Mouse (Mus musculus) forelimb bud, embryonic 11.5 days (tissue): ENCODE data around the gene Dnajb11.
A peak's percentile ranks its signal among the peaks of the same experiment; 100 is the strongest.

Experiments used
- DNase-seq: peaks from one replicate; pipeline ENCODE4 v3.0.0-alpha.2; 2012; ENCODE audit warnings: low read depth, low spot score

The Dnajb11 gene

GRCm38 (mm10) chr16:22857431-22858113 is at the start of gene Dnajb11, which contains the start of gene Tbccd1:
TSS of gene Dnajb11 (plus strand) at chr16:22857845.
TSS of gene Tbccd1 (minus strand) at chr16:22857669.
- peak; percentile 99 for DNase-seq

GRCm38 (mm10) chr16:22811477-22811876 is 46.2 kb upstream of the Dnajb11 start, which contains the start of gene Crygs:
TSS of gene Crygs (minus strand) at chr16:22811577.
- no peak for DNase-seq

GRCm38 (mm10) chr16:22820731-22821130 is 36.9 kb upstream of the Dnajb11 start:
- DNase-seq, result no peak

GRCm38 (mm10) chr16:22832932-22833525 is 24.6 kb upstream of the Dnajb11 start:
- no peak for DNase-seq

- DNase-seq, result no peak
These were observed 18.3 kb upstream of the Dnajb11 start for GRCm38 (mm10) chr16:22839146-22839857.

GRCm38 (mm10) chr16:22842871-22843270 is 14.8 kb upstream of the Dnajb11 start:
- DNase-seq, result no peak

GRCm38 (mm10) chr16:22844061-22844801 is 13.4 kb upstream of the Dnajb11 start:
- DNase-seq, result peak; percentile 74

GRCm38 (mm10) chr16:22844834-22845233 is 12.8 kb upstream of the Dnajb11 start:
- DNase-seq, result no peak

GRCm38 (mm10) chr16:22845481-22845880 is 12.2 kb upstream of the Dnajb11 start:
- DNase-seq, result no peak

GRCm38 (mm10) chr16:22847686-22848085 is 10.0 kb upstream of the Dnajb11 start:
- DNase-seq, result no peak

GRCm38 (mm10) chr16:22848331-22848730 is 9.3 kb upstream of the Dnajb11 start:
- DNase-seq, result no peak

- no peak for DNase-seq
These were observed 4.9 kb upstream of the Dnajb11 start for GRCm38 (mm10) chr16:22852709-22853108.

- DNase-seq, result no peak
These were observed 872 bp upstream of the Dnajb11 start for GRCm38 (mm10) chr16:22856773-22857172.

- no peak for DNase-seq
These were observed 14.8 kb downstream of the Dnajb11 start for GRCm38 (mm10) chr16:22872397-22872796.

- no peak for DNase-seq
These were observed 15.7 kb downstream of the Dnajb11 start for GRCm38 (mm10) chr16:22873369-22873768.

- DNase-seq, result peak; percentile 10
These were observed 18.8 kb downstream of the Dnajb11 start for GRCm38 (mm10) chr16:22876218-22877043.

GRCm38 (mm10) chr16:22877660-22878390 is 20.2 kb downstream of the Dnajb11 start:
- DNase-seq, result no peak

- no peak for DNase-seq
These were observed 21.1 kb downstream of the Dnajb11 start for GRCm38 (mm10) chr16:22878716-22879115.

- no peak for DNase-seq
These were observed 22.4 kb downstream of the Dnajb11 start for GRCm38 (mm10) chr16:22879945-22880595.

- peak; percentile 70 for DNase-seq
These were observed 23.3 kb downstream of the Dnajb11 start for GRCm38 (mm10) chr16:22880900-22881299.
